Mouse (Mus musculus): Measurements from ENCODE around the gene Usmg5. TPM values are rescaled to one million over a fixed set of nuclear protein-coding genes. Genes with fewer than 3 reads are reported as not detected.
A peak's percentile ranks its signal among the peaks of the same experiment; 100 is the strongest.
"Not testable (repeated sequence)": the region's sequence is repeated elsewhere in the genome, so short reads cannot be mapped to it uniquely, and the experiment has no call there.

Gene Usmg5
- total RNA-seq (2015) (390 and 438 TPM in 2 replicates), total RNA-seq (2017) (335 and 456 TPM in 2 replicates)

DNA sequence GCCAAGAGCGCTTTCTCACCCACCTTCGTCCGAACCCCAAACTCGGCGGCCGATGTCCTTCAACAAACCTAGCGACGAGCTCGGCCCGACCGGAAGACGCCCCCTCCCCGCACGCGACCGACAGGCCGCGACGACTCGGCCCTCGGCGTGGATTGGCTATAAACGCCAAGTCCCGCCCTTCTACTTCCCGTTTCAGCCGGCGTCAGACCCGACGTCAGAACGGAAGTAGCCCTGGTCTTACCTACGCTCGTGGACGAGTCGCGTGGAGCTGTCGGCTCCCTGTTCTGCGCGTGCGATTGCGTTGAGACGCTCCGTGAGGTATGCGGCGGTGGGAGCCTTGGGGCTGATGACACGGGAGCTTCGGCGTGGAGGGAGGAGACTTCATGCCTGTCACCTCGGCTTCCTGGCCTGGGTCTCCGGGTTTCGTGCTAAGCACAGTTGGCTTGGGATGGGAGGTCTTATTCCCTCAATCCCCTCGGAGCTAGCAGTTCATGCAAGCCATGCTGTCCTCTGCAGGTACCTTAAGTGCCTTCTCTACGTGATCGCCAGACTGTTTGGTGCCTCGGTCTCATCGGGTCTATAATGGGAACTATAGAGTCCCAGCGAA is at the start of gene Usmg5, which contains the start of gene Pdcd11:
Usmg5 (minus strand) TSS at position 98 of the 607 bp plus-strand sequence.
Pdcd11 (plus strand) TSS at position 219 of the 607 bp plus-strand sequence.
- peak; percentile 99 for ATAC-seq (ENCODE audit: poor library complexity, severe bottlenecking)

DNA sequence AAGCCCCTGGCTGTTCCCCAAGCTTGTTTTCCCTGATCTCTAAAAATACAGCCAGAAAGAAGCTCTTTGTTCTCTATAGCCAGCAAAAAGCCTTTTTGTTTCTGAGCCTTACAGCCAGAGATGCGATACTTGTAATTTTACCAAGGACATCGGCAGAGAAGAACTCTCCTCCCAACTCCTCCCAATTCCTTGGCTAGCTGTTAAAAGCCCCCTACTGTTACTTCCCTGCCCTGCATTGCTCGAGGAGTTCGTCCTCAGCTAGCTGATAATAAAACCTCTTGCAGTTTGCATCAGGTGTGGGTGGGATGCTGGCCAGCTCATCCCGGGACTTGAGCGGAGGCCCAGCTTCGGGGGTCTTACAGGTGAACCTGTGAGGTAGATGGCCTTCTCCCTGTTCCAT is 49.2 kb upstream of the Usmg5 start:
- not testable (repeated sequence) for ATAC-seq (ENCODE audit: poor library complexity, severe bottlenecking)

DNA sequence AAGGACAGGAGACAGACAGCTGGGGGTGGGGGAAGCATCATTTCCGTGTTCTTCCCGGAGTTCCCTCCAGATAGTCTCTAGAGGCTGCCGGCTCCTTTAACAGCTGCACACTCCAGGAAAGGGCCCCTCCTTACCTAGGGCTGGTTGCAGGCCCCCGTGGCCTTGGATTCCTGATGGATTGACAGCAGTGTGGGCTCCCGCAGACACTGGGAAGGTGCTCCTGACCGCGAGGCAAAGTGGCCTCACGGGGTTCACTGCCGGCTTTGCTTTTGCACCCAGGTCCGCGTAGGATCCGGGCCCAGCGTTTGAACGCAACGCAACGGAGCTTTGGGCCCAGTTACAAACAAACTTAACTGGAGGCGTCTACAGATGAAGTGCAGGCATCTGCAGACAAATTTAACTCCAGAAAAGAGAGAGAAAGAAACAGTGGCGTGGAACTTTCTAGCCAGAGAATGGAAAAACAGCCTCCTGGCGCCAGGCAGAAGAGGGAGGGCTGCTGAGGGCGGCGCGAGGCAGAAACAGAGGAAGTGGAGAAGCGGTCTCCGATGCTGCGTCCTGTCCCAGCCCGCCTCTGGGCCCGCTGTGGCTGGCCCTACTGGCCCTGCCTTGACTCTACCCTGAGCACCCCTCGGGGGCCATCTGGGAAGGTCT is 47.4 kb upstream of the Usmg5 start, which contains the start of gene Calhm2:
Calhm2 (minus strand) TSS at position 524 of the 651 bp plus-strand sequence.
- ATAC-seq (ENCODE audit: poor library complexity, severe bottlenecking), result peak; percentile 75

DNA sequence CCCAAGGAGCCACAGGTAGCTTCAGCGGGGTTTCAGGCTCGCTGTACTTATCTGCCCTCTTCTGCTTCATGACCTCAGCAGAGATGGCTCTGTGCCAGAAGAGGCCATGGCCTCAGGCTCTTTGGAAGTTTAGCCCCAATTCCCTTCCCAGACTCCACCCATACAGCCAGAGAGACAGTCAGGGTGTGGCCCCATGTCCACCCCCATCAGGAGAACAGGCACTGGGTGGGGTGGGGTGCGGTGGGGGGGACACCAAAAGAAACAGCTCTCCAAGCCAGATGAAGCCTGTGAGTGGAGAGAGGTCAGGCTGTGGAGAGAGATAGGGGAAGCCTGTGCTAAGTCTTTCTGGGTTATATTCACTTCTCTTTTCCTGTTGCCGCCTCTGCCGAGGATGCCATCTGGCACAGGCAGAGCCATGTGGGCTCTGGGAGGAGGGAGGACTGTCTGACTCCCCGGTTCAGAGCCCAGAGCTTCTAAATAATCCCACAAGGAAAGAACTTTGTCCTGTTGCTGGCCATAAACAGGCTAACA is 46.7 kb upstream of the Usmg5 start:
- peak; percentile 59 for ATAC-seq (ENCODE audit: poor library complexity, severe bottlenecking)

DNA sequence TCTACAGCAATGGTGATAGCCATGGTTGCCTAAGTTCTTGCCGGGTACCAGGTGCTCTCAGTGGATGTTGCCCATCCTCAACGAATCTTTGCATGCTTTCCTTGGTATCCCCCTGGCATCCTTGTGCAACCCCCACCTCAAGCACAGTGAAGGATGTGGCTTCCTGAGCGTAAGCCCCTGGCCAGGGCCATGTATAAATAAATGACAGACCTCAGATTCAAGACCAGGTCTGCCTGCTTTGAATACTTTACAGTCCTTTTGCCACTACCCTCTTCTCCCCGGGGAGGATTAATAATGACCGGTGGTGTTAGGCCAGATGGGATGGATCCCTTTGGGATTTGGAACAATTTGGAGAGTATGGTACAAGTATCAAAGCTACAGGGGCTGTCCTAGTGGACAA is 45.7 kb upstream of the Usmg5 start:
- no peak for ATAC-seq (ENCODE audit: poor library complexity, severe bottlenecking)

DNA sequence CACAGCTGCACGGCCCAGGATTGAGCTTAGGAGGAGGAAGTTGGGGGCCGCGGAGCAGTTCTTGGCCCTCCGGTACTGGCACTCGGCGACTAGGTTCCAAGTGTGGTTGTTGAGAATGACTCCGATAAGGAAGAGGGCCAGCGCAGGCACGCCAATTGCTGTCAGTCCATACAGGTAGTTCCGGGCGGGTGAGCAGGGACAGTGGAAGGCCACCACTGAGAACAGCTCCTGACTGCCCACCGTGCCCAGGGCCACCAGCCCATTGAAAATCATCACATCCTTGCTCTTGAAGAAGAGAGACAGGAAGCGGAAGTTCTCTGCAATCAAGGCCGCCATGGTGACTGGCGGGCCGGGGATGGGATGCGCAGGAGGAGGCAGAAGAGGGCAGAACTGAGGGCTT is 45.1 kb upstream of the Usmg5 start:
- ATAC-seq (ENCODE audit: poor library complexity, severe bottlenecking), result no peak

DNA sequence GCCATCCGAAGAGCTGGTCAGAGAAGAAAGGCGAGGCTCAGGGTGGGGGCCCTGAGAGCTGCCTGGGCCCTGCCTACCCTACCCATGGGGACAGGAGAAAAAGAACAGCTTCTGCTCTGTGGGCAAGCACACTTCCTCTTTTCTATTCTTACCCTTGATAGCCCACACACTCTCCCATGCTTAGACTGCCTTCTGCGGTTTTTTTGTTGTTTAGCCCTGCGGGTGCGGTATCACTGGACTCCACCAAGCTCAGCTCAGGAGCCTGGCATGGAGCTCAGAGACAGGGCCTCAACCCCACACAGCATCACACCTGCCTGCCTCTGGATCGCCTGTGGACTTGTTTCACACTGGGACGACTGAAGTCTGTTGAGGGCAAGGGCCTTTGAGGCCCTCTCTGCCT is 42.7 kb upstream of the Usmg5 start:
- ATAC-seq (ENCODE audit: poor library complexity, severe bottlenecking), result peak; percentile 77

DNA sequence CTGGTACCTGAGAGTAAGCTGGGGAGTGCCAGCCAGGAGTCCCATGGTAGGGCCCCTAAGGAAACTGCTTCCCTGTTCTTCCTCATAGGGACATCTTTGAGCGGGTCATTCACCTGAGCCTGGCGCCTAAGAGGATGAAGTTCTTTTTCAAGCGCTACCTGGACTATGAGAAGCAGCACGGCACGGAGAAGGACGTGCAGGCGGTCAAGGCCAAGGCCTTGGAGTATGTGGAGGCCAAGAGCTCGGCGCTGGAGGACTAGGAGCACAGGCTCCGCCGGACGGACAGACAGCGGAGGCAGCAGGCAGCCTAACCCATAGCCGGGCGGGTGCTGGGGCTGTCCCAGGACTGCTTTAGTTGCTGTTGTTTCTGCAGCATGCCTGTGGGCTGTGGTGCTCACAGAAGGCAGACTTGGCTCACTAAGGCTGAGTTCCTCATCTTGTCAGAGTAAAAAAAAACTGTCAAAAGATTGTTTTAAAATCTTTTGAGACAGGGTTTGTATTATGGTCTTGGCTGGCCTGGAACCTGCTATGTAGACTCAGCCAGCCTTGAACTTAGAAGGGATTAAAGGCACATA is 40.2 kb upstream of the Usmg5 start:
- ATAC-seq (ENCODE audit: poor library complexity, severe bottlenecking), result no peak

DNA sequence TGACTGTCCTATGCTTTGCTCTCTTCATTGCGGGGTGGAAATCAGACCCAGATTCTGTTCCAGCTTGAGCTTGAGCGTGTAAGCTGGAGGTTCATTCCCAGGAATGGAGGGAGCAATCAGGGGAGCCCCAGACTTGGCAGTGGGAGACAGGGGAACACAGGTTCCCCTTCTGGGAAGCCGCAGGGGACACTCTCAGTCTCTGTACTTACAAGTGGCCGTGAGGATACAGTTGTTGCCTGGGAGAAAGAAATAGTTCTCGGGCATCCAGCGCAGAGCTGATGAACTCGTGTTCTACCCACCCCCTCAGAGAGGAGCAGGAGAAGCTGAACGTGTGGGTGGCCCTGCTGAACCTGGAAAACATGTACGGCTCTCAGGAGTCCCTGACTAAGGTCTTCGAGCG is 38.4 kb upstream of the Usmg5 start:
- no peak for ATAC-seq (ENCODE audit: poor library complexity, severe bottlenecking)

DNA sequence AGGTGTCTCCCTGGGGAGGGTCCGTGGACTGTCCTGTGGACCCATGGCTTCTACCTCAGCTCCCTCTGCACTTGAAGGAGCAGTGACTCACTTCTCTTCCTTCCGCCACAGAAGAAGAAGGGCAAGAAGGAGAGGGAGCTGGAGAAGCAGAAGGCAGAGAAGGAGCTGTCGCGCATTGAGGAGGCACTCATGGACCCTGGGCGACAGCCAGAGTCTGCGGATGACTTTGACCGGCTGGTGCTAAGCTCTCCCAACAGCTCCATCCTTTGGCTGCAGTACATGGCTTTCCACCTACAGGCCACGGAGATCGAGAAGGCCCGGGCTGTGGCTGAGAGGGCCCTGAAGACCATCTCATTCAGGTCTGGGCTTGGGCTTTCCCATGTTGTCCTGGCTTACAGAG is 37.7 kb upstream of the Usmg5 start:
- no peak for ATAC-seq (ENCODE audit: poor library complexity, severe bottlenecking)

DNA sequence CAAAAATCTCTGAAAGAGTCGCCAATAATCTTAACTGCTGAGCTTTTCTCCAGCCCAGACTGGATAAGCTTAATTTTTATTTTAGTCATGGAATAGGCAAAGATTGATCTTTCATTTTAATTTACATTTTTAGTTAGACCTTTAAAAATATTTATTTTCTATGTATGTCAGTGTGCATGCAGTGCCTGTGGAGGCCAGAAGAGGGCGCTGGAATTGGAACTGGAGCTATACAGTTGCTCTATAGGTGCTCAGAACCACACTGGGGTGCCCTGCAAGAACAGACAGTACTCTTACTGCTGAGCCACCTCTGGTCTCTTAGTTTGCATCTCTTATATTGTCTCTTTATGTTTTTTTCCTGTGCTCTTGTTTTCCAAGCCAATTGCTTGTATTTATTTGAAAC is 32.4 kb upstream of the Usmg5 start:
- ATAC-seq (ENCODE audit: poor library complexity, severe bottlenecking), result peak; percentile 59; the same call in 1 of the 2 replicates

DNA sequence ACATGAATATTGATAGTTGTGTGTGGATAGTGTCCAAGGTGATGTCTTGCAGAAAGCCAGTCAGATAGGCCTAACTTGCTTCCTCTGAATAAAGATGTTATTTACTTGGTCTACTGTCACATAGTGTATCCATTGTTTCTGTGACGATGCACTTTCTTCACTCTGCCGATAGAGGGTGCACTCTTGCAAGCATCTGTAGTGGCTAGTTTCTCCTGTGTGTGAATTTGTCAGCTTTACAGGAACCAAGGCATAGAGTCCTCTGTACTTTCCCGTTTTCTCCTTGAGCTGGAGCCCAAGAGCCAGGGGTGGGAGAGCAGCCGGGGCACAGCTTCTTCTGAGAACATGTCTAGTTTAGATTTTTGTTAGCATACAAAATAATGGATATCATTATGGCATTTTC is 30.6 kb upstream of the Usmg5 start:
- peak; percentile 78 for ATAC-seq (ENCODE audit: poor library complexity, severe bottlenecking)

DNA sequence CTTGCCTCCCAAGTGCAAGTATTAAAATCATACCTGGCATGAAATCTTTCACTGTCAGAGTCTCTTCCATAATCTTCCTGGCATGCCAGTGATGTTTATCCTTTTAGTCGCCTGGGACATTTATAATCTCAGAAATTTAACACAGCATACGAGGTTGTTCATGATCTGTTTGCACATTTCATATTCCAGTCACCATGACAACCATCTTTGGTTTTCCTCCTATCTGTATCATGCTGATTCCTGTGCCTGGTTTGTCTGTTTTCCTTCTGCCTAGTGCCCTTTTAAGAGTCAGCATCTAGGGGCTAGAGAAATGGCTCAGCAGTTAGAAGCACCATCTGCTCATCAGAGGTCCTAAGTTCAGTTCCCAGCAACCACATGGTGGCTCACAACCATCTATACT is 28.2 kb upstream of the Usmg5 start:
- ATAC-seq (ENCODE audit: poor library complexity, severe bottlenecking), result no peak

DNA sequence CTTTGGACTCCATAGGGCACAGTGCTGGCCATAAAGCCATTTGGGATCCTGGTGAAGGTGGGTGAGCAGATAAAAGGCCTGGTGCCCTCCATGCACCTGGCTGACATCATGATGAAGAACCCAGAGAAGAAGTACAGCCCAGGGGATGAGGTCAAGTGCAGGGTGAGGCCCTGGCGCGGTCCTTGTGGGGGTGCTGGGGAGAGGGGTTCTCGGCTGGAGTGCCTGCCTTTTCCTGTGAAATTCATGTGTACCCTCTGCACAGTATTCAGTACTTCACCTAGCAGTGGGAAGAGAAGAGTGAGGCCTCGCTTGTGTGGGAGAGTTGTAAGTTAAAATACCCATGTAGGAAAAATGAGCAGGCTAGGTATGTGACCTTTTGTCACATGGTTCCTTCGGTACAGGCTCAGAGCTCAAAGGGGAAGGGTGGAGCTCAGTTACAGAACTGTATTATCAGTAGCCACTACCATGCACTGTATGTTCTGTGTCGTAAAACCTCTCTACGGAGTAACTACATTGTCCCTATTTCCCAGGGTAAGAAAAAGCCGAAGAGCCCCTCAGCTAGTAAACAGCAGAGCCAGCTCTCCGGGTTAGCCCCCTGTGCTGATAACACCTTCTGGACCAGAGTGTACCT is 14.3 kb upstream of the Usmg5 start:
- no peak for ATAC-seq (ENCODE audit: poor library complexity, severe bottlenecking)

DNA sequence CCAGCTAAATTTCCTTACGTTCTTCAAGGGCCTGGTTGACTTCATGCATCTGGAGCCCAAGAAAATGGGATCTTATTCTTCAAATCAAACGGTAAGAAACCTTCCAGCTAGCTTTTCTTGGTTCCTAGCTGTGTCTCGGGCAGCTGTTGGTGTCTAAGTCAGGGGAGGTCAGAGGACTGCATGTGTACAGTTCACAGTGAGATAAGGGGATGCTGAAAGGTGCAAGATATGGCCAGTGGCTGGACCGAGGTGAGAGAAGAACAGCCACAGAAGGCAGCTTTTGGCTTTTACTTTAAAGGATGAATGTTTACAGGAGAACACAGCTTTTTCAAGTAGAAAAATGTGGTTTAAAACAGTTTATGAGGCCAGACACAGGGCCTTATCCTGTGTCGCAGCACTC is 10.6 kb upstream of the Usmg5 start:
- no peak for ATAC-seq (ENCODE audit: poor library complexity, severe bottlenecking)

DNA sequence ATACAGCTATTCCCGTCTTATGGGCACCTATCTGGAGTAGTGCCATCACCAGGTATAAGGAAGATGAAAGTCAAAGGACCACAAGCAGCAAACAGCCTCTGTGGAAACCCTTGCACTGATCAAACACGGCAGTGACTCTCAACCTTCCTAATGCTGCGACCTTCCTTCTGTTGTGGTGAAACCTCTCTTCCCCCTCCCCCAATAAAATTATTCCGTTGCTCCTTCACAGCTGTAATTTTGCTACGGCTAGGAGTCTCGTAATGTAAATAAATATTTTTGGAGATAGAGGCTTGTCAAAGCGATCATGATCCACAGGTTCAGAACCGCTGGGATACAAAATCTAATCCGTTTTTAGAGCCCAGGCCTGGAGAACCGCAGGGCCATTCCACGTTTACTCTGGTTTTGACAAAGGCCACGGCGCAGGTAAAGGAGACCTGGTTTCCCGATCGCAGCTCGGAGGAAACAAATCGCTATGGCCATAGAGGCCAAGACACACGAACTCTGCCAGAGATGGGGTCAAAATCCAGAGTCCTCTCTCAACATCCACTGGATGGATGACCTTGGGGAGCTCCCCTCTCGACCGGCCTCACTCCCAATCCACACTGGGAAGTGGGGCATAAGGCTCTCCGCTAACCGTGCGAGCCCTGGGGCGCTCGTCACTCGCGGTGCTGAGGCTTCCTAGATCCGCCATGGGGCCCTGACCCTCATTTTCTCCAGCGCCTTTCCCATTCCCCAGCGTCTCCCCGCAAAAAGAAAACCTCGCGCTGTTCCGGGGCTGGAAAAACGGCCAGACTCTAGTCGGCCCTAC is 525 bp downstream of the Usmg5 start:
- ATAC-seq (ENCODE audit: poor library complexity, severe bottlenecking), result peak; percentile 54

DNA sequence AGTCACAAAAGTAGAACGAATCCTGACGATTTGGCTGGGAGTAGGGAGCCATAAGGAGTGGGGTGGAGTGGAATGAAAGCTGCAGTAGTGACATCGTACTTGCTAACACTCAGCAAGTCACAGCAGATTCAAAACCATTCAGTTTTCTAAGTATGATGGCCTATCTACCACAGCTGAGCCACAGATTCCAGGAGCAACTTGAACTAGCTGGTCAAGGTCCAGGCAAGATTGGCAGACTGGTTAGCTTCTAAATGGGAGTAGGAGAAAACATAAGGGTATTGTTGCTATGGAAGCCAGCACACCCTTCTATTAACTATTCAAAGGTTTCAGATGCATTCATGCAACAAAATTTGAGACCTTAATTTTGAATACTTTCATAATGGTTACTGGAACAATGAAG is 2.2 kb downstream of the Usmg5 start:
- no peak for ATAC-seq (ENCODE audit: poor library complexity, severe bottlenecking)

DNA sequence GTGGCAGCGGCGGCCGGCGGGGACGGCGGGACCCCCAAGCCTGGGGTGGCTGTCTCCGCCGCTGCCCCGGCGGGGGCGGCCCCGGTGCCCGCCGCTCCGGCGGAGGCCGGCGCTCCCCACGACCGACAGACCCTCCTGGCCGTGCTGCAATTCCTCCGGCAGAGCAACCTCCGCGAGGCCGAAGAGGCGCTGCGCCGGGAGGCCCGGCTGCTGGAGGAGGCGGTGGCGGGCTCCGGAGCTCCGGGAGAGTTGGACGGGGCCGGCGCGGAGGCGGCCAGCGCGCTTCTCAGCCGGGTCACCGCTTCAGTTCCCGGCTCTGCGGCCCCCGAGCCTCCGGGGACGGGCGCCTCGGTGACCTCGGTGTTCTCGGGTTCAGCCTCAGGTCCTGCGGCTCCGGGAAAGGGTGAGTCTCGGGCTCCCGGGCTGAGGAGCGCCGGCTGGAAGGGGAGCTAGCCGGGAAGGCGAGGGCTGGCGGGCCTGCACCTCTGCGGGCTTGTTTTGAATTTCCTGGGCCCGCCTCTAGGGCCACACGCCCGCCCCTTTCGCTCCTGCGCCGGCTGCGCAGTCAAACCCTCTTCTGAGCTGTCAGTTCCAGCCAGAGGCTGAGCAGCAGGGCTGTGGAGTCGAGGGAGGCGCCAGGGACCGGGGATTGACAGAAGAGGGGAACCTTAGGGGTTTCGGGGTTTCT is 22.4 kb downstream of the Usmg5 start:
- ATAC-seq (ENCODE audit: poor library complexity, severe bottlenecking), result peak; percentile 89

DNA sequence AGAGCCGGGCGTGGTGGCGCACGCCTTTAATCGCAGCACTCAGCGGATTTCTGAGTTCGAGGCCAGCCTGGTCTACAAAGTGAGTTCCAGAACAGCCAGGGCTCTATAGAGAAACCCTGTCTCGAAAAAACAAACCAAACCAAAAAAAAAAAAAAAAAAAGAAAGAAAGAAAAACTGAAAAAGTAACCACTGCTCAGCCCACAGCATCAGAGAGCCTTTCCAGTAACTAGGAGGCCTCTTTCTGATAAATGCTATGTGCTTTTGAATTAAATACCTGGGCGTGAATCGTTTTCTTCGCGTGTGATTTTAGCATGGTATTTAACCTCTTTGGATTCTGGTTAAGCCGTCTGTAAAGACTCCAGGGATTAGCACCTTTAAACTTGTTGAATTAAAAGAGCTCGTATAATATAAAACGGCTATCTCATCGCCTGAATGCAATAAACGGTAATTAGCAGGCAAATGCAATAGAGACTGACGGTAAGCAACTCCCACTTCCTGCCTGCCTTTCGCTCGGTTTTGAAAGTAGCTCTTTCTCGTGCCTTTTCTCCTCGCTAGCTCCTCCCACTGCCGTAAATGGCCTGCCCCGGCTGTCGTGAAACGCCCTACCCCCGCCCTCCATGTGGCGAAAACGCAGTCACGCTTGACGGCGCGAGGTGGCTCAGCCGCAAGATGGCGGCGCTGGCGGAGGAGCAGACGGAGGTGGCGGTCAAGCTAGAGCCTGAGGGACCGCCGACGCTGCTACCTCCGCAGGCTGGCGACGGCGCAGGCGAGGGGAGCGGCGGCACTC is 23.2 kb downstream of the Usmg5 start, which contains the start of gene Taf5:
Taf5 (plus strand) TSS at position 651 of the 787 bp plus-strand sequence.
- ATAC-seq (ENCODE audit: poor library complexity, severe bottlenecking), result peak; percentile 96
